8 mouse cellular contexts compared by ENCODE assay signal in genomic region chr9:119339106-119339505, GRCm38 (mm10). TPM values are rescaled to one million over a fixed set of nuclear protein-coding genes. Genes with fewer than 3 reads are reported as not detected.
DNase-seq lines count a peak whose midpoint lies in the region; ATAC-seq and TF ChIP-seq lines count a peak whose summit lies in the region.

No protein-coding gene starts in this region.

- H3K27ac ChIP-seq in embryonic facial prominence, embryonic 12.5 days = no peak overlapping the region
- H3K27ac ChIP-seq in intestine, embryonic 14.5 days (ENCODE audit: low read depth) = peak overlapping the region; percentile 62; the same call in 1 of the 2 replicates
- H3K27ac ChIP-seq in neural tube, embryonic 12.5 days = no peak overlapping the region

- H3K4me2 ChIP-seq in embryonic facial prominence, embryonic 12.5 days (replicated peaks) = peak overlapping the region; percentile 71
- H3K4me2 ChIP-seq in intestine, embryonic 14.5 days (ENCODE audit: low read length) = peak overlapping the region; percentile 90
- peak overlapping the region; percentile 63 for H3K4me2 ChIP-seq in neural tube, embryonic 12.5 days (replicated peaks)

- H3K4me1 ChIP-seq in lung, adult 2 months (ENCODE audit: control insufficient read depth, insufficient read depth, low read length) = peaks cover 12% of the 10 kb centered on the region
- H3K4me1 ChIP-seq in embryonic facial prominence, embryonic 12.5 days = peaks cover 20% of the 10 kb centered on the region
- H3K4me1 ChIP-seq in intestine, embryonic 14.5 days (replicated peaks; ENCODE audit: control insufficient read depth, insufficient read depth, low read length) = peaks cover 13% of the 10 kb centered on the region
- H3K4me1 ChIP-seq in neural tube, embryonic 12.5 days = peaks cover 22% of the 10 kb centered on the region

- H3K9ac ChIP-seq in embryonic facial prominence, embryonic 12.5 days = peak overlapping the region; percentile 57
- peak overlapping the region; percentile 58 for H3K9ac ChIP-seq in intestine, embryonic 14.5 days (ENCODE audit: low read length)
- H3K9ac ChIP-seq in neural tube, embryonic 12.5 days = no peak overlapping the region

- TF ChIP-seq CTCF in lung, adult 2 months (IDR thresholded peaks at IDR 0.05; ENCODE audit: insufficient read depth, low read length) = no peak

- ATAC-seq in embryonic facial prominence, embryonic 12.5 days (ENCODE audit: insufficient number of reproducible peaks, insufficient read depth, low FRiP score, low TSS enrichment) = no peak
- ATAC-seq in intestine, embryonic 14.5 days (replicated peaks; ENCODE audit: low FRiP score, low TSS enrichment, low read depth) = no peak
- ATAC-seq in neural tube, embryonic 12.5 days (ENCODE audit: low FRiP score, low read depth) = no peak

- H3K27me3 ChIP-seq in embryonic facial prominence, embryonic 12.5 days = peaks cover 5% of the 10 kb centered on the region; the same call in 1 of the 2 replicates
- H3K27me3 ChIP-seq in intestine, embryonic 14.5 days (replicated peaks; ENCODE audit: control insufficient read depth, insufficient read depth, low read length) = no peaks in the 10 kb centered on the region
- 0 out of 2 replicates have a peak, but pooled peaks cover 4% of the 10 kb centered on the region for H3K27me3 ChIP-seq in neural tube, embryonic 12.5 days (replicated peaks)

- no peaks in the 10 kb centered on the region for H3K9me3 ChIP-seq in embryonic facial prominence, embryonic 12.5 days
- H3K9me3 ChIP-seq in intestine, embryonic 14.5 days (ENCODE audit: control insufficient read depth, low read length) = no peaks in the 10 kb centered on the region
- no peaks in the 10 kb centered on the region for H3K9me3 ChIP-seq in neural tube, embryonic 12.5 days

- H3K4me3 ChIP-seq in lung, adult 2 months (replicated peaks; ENCODE audit: extremely low read depth, low read depth, low read length) = peak overlapping the region; percentile 91
- peak overlapping the region; percentile 88 for H3K4me3 ChIP-seq in embryonic facial prominence, embryonic 12.5 days
- peak overlapping the region; percentile 72 for H3K4me3 ChIP-seq in intestine, embryonic 14.5 days (ENCODE audit: low read depth, low read length)
- H3K4me3 ChIP-seq in neural tube, embryonic 12.5 days = no peak overlapping the region

- no peak for DNase-seq in lung, adult 2 months
- no peak for DNase-seq in lung, postnatal 4 days
- no peak for DNase-seq in intestine, embryonic 14.5 days (ENCODE audit: low spot score)
- no peak for DNase-seq in cerebellum, adult 18-20 months
- DNase-seq in embryo, embryonic 10.5 days (ENCODE audit: low spot score) = no peak
- no peak for DNase-seq in frontal cortex, postnatal 14 days (ENCODE audit: low spot score in 2 of 2)

- 35% methylated on average over 7 of the region's 7 CpGs for WGBS in lung, adult 2 months
- 50% methylated on average over 7 of the region's 7 CpGs for WGBS in embryonic facial prominence, embryonic 12.5 days
- WGBS in intestine, embryonic 14.5 days = 46% methylated on average over 7 of the region's 7 CpGs
- WGBS in neural tube, embryonic 12.5 days = 42% methylated on average over 7 of the region's 7 CpGs

- no peak for TF ChIP-seq POLR2A in lung, adult 2 months (IDR thresholded peaks at IDR 0.05; ENCODE audit: borderline replicate concordance, extremely low read depth, low read depth, low read length)

- H3K36me3 ChIP-seq in embryonic facial prominence, embryonic 12.5 days = peaks cover 10% of the 10 kb centered on the region
- H3K36me3 ChIP-seq in intestine, embryonic 14.5 days (ENCODE audit: control insufficient read depth, insufficient read depth, low read length) = peaks cover 22% of the 10 kb centered on the region
- peaks cover 7% of the 10 kb centered on the region for H3K36me3 ChIP-seq in neural tube, embryonic 12.5 days

RNA-seq across cellular contexts. Expression of gene Acaa1a, which starts 0.4 kb away (rescaled TPM):
- 216 and 282 TPM in 2 replicates for polyA plus RNA-seq in lung, adult 2 months (2012; rRNA removed)
- polyA plus RNA-seq in embryonic facial prominence, embryonic 12.5 days (2016; fragmentation: Nextera tagmentation; extraction: Ambion mirVana) = 93.7 and 97.8 TPM in 2 replicates
- 87.7 and 89.4 TPM in 2 replicates for polyA plus RNA-seq in intestine, embryonic 14.5 days (2014; fragmentation: Nextera tagmentation; extraction: Ambion mirVana)
- 87.6 and 91.8 TPM in 2 replicates for polyA plus RNA-seq in neural tube, embryonic 12.5 days (2016; fragmentation: Nextera tagmentation; extraction: Ambion mirVana)

RNA-seq across cellular contexts. Expression of gene Myd88, which starts 2.1 kb away (rescaled TPM):
- polyA plus RNA-seq in lung, adult 2 months (2012; rRNA removed) = 29.3 and 38.5 TPM in 2 replicates
- polyA plus RNA-seq in embryonic facial prominence, embryonic 12.5 days (2016; fragmentation: Nextera tagmentation; extraction: Ambion mirVana) = 11.6 and 11.8 TPM in 2 replicates
- 30.3 and 32.3 TPM in 2 replicates for polyA plus RNA-seq in intestine, embryonic 14.5 days (2014; fragmentation: Nextera tagmentation; extraction: Ambion mirVana)
- 6.1 and 6.4 TPM in 2 replicates for polyA plus RNA-seq in neural tube, embryonic 12.5 days (2016; fragmentation: Nextera tagmentation; extraction: Ambion mirVana)

RNA-seq across cellular contexts. Expression of gene Oxsr1, which starts 16.9 kb away (rescaled TPM):
- polyA plus RNA-seq in lung, adult 2 months (2012; rRNA removed) = 13.1 and 19.8 TPM in 2 replicates
- 17.9 and 18.0 TPM in 2 replicates for polyA plus RNA-seq in embryonic facial prominence, embryonic 12.5 days (2016; fragmentation: Nextera tagmentation; extraction: Ambion mirVana)
- polyA plus RNA-seq in intestine, embryonic 14.5 days (2014; fragmentation: Nextera tagmentation; extraction: Ambion mirVana) = 16.2 and 17.6 TPM in 2 replicates
- 18.8 and 19.9 TPM in 2 replicates for polyA plus RNA-seq in neural tube, embryonic 12.5 days (2016; fragmentation: Nextera tagmentation; extraction: Ambion mirVana)

RNA-seq across cellular contexts. Expression of gene Xylb, which starts 18.1 kb away (rescaled TPM):
- 6.7 and 7.0 TPM in 2 replicates for polyA plus RNA-seq in lung, adult 2 months (2012; rRNA removed)
- polyA plus RNA-seq in embryonic facial prominence, embryonic 12.5 days (2016; fragmentation: Nextera tagmentation; extraction: Ambion mirVana) = 6.6 and 6.7 TPM in 2 replicates
- polyA plus RNA-seq in intestine, embryonic 14.5 days (2014; fragmentation: Nextera tagmentation; extraction: Ambion mirVana) = 11.2 and 12.5 TPM in 2 replicates
- 4.5 and 6.5 TPM in 2 replicates for polyA plus RNA-seq in neural tube, embryonic 12.5 days (2016; fragmentation: Nextera tagmentation; extraction: Ambion mirVana)

RNA-seq across cellular contexts. Expression of gene Slc22a14, which starts 26.2 kb away (rescaled TPM):
- polyA plus RNA-seq in lung, adult 2 months (2012; rRNA removed) = 0.80 and 0.99 TPM in 2 replicates
- polyA plus RNA-seq in embryonic facial prominence, embryonic 12.5 days (2016; fragmentation: Nextera tagmentation; extraction: Ambion mirVana) = not detected in 2 replicates
- 0.11 and 0.16 TPM in 2 replicates for polyA plus RNA-seq in intestine, embryonic 14.5 days (2014; fragmentation: Nextera tagmentation; extraction: Ambion mirVana)
- not detected in 2 replicates for polyA plus RNA-seq in neural tube, embryonic 12.5 days (2016; fragmentation: Nextera tagmentation; extraction: Ambion mirVana)
